Mouse (Mus musculus) heart, adult 2 months (tissue): ENCODE data around the gene Prrt1. TPM values are rescaled to one million over a fixed set of nuclear protein-coding genes. Genes with fewer than 3 reads are reported as not detected.
A peak's percentile ranks its signal among the peaks of the same experiment; 100 is the strongest.

Experiments
- DNase-seq, 2 experiments: peaks; one replicate each; pipeline ENCODE4 v3.0.0; 2021
- H3K27ac ChIP-seq: fragments of 200-600 bp; 2 replicates; pipeline ENCODE4 v1.8.1; 2022
- H3K27me3 ChIP-seq: fragments of 200-500 bp; 2 replicates; pipeline ENCODE4 v1.6.1; 2012; ENCODE audit warnings: mild to moderate bottlenecking, low read length, inconsistent platforms, mixed read lengths; ENCODE audit not compliant: control insufficient read depth, insufficient read depth
- H3K36me3 ChIP-seq: fragments of 200-500 bp; 2 replicates; pipeline ENCODE4 v1.6.1; 2012; ENCODE audit warnings: low read length, inconsistent platforms; ENCODE audit not compliant: control insufficient read depth, insufficient read depth
- H3K4me1 ChIP-seq: fragments of 200-500 bp; 2 replicates; pipeline ENCODE4 v1.6.1; 2011; ENCODE audit warnings: low read length; ENCODE audit not compliant: control insufficient read depth, insufficient read depth
- H3K4me3 ChIP-seq: fragments of 200-600 bp; 2 replicates; pipeline ENCODE4 v1.8.1; 2022
- H3K79me2 ChIP-seq: fragments of 200-500 bp; replicated peaks from 2 replicates; pipeline ENCODE4 v1.6.1; 2012; ENCODE audit warnings: mild to moderate bottlenecking, inconsistent platforms, low read length, moderate library complexity, mixed read lengths; ENCODE audit not compliant: control insufficient read depth, insufficient read depth
- H3K9ac ChIP-seq: fragments of 200-500 bp; 2 replicates; pipeline ENCODE4 v1.6.1; 2012; ENCODE audit warnings: low read depth, mild to moderate bottlenecking, control low read depth, inconsistent platforms, low read length, mixed read lengths
- CTCF ChIP-seq: fragments of 200-600 bp; IDR thresholded peaks from 2 replicates; pipeline ENCODE4 v1.8.1; 2022; ENCODE audit warnings: antibody characterized with exemption, mild to moderate bottlenecking, moderate library complexity
- EP300 ChIP-seq: fragments of 200-500 bp; IDR thresholded peaks from 2 replicates; pipeline ENCODE4 v1.6.1; 2011; ENCODE audit warnings: low read depth, low read length, control low read depth; ENCODE audit not compliant: insufficient read depth
- POLR2A ChIP-seq: fragments of 200-500 bp; IDR thresholded peaks from 2 replicates; pipeline ENCODE4 v1.6.1; 2011; ENCODE audit warnings: mild to moderate bottlenecking, low read depth, low read length, control low read depth; ENCODE audit not compliant: insufficient read depth
- WGBS: fragments of 180-500 bp; shearing (Covaris S2); methylation state at CpG from one replicate; pipeline ENCODE4 v1.1.7; 2018; 5-methylcytosine and 5-hydroxymethylcytosine counted together
- intact Hi-C: fragments of 180-260 bp; cut with DNase I; formaldehyde crosslinking; loops from one replicate; pipeline ENCODE4 v1.15.1; 2025
- polyA plus RNA-seq: library from polyadenylated mRNA; depleted of rRNA; stranded (reverse); fragments of >200 nt; gene quantifications from 2 replicates; pipeline ENCODE4 v1.2.3, GENCODE M21; 2012
- total RNA-seq, 2 experiments: library from RNA; stranded (reverse); gene quantifications; 2 replicates each; pipeline ENCODE4 v1.2.3; 2021

Gene Prrt1
- total and polyA plus RNA-seq, 3 experiments, result 0.86 to 7.0 (median 1.4) TPM

DNA sequence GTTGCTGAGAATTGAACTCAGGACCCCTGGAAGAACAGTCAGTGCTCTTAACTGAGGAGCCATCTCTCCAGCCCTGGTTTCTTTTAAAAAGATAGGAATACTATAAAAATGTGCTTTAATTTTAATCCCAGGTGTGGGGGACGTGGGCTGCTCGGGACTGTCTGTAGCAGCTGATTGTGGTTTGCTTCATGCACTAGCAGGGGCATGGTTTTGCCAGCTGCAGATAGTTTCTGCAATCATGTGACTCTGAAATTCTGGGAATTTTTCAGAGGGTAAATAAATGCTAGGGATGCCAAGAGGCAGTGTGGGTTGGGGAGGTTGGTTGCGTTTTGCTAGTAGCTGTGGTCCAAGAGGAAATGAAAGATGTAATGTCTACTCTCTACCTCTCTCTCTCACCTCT lies 12.6 kb downstream of the Prrt1 start:
- Histone ChIP-seq H3K27me3 (no peaks in the 10 kb centered on the region), H3K27ac (peak overlapping the region; percentile 60; the same call in 1 of the 2 replicates), H3K4me1 (peaks cover 10% of the 10 kb centered on the region), H3K79me2 (no peaks in the 10 kb centered on the region), H3K4me3 (no peak overlapping the region), H3K36me3 (no peaks in the 10 kb centered on the region), H3K9ac (no peak overlapping the region)
- DNase-seq, result no peak
- intact Hi-C loops, result no loop called here
- 80% methylated on average over 3 of the region's 3 CpGs for WGBS
- no peak for TF ChIP-seq CTCF
- TF ChIP-seq EP300, result no peak
- TF ChIP-seq POLR2A, result no peak

DNA sequence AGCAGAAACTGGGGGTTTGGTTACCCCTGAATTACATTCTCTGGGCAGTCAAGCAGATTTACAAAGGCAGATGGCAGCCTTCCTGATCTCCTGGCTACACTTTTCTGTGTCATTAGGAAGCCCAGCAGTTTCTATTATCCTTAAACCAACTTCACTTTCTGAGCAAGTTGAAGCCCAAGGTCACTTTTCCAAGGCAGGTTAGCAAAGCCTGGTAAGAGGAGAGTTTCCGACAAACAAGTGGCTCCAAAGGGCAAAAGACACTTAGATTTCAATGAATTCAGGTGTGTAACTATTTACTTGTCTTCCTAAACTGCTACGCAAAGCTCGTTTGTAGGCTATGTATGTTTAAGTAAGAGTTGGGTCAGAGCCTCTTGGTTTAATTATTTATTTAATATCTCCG lies 14.0 kb downstream of the Prrt1 start:
- no peaks in the 10 kb centered on the region; the same call in 1 of the 2 replicates for H3K79me2 ChIP-seq
- 91% methylated on average over 4 of the region's 4 CpGs for WGBS
- no peaks in the 10 kb centered on the region for H3K36me3 ChIP-seq

DNA sequence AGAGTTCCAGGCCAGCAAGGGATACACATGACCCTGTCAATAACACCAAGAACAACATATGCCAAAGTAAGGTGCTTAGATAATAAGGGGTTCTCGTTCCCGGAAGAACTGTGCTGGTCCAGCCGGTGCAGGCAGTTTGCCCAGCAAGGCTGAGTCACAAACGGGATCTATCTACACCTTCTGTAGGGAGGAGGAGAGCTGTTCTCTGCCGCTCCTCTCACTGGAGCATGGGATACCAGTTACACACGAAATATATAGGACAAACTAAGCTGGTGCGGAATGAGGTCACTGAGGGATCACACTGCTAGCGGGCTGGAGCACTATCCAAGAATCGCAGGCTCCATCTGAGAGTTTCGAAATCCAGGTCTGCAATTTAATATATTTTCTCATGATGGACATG lies 14.6 kb downstream of the Prrt1 start:
- Histone ChIP-seq H3K4me1 (peaks cover 12% of the 10 kb centered on the region), H3K4me3 (no peak overlapping the region), H3K79me2 (no peaks in the 10 kb centered on the region; the same call in 1 of the 2 replicates), H3K9ac (no peak overlapping the region), H3K27me3 (no peaks in the 10 kb centered on the region), H3K36me3 (no peaks in the 10 kb centered on the region), H3K27ac (no peak overlapping the region)
- 65% methylated on average over 10 of the region's 10 CpGs for whole genome bisulfite sequencing
- DNase-seq, result peak in 1 of 2 experiments; percentile 12
- intact Hi-C loops, result loop anchor here (1.0 kb wide), 1 partner anchor 16 kb away; the partner anchor contains the start of gene Ppt2
- no peak for TF ChIP-seq POLR2A
- TF ChIP-seq EP300, result no peak
- no peak for TF ChIP-seq CTCF

More for the DNA sequence above, 14.0 kb downstream of the Prrt1 start:
- TF ChIP-seq EP300, result no peak
- no peak for TF ChIP-seq POLR2A
- TF ChIP-seq CTCF, result no peak
- no peaks in the 10 kb centered on the region for H3K27me3 ChIP-seq
- H3K27ac ChIP-seq, result no peak overlapping the region
- intact Hi-C loops, result no loop called here
- no peak overlapping the region for H3K4me3 ChIP-seq
- no peak overlapping the region for H3K9ac ChIP-seq
- H3K4me1 ChIP-seq, result peaks cover 12% of the 10 kb centered on the region
- DNase-seq, result no peak

DNA sequence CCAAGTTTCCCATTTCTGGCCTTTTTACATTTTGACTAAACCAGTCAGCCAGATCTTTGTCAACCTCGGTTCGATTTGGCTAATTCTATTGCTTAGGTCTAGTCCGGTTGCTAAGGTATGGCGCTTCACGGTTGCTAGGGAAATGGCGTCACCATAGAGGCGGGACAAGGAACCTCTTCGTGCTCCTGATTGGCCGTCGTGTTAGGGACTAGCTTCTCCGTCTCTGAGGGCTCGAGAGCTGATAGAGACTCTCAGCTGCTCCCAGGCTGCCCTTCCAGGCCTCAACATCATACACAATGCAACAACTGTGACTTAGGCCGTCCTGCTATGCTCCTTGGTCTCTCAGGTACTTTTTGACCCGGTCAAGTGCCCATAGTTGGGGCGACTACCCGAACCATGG lies 15.3 kb downstream of the Prrt1 start, which contains the start of gene Fkbpl:
Fkbpl (plus strand) TSS at position 157 of the 400 bp plus-strand sequence.
- H3K4me3 ChIP-seq, result peak within 1 kb of the TSS; percentile 69
- peak within 1 kb of the TSS; percentile 59 for H3K9ac ChIP-seq
- 0 out of 2 replicates have a peak, but pooled peaks have one; percentile 56 for TF ChIP-seq EP300
- TF ChIP-seq POLR2A, result peak; percentile 81
- TF ChIP-seq CTCF, result no peak
- peak within 1 kb of the TSS; percentile 87 for H3K27ac ChIP-seq
- DNase-seq, result peak; percentile 95 to 96
- H3K4me1 ChIP-seq, result peaks cover 12% of the 10 kb centered on the region
- H3K36me3 ChIP-seq, result no peaks in the 10 kb centered on the region
- no peaks in the 10 kb centered on the region; the same call in 1 of the 2 replicates for H3K79me2 ChIP-seq
- no peaks in the 10 kb centered on the region for H3K27me3 ChIP-seq
- WGBS, result under 1% methylated on average over 16 of the region's 16 CpGs
- intact Hi-C loops, result loop anchor here (1.0 kb wide), 1 partner anchor 16 kb away; the partner anchor contains the start of gene Ppt2

DNA sequence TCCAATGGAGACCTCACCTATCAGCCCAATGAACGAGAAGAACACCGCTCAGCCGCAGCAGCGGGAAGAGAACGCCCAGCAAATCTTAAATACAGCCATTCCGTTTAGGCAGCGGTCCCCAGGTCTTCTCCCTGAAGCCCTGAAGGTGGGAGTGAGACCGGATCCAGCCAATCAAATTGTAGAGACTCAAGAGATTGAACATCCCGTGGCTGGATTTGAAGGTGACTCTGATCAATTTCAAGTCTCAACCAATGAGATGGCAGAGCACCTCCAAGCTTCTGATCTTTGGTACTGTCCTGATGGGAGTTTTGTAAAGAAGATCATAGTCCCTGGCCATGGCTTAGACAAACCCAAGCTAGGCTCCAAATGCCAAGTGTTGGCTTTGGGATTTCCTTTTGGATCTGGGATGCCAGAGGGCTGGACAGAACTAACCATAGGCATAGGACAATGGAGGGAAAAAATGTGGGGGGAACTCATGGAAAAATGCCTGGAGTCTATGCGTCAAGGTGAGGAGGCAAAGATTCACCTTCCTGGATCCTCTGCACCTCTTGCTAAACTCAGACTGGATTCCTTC lies 16.0 kb downstream of the Prrt1 start:
- DNase-seq, result no peak
- Histone ChIP-seq H3K79me2 (no peaks in the 10 kb centered on the region; the same call in 1 of the 2 replicates), H3K4me3 (peak overlapping the region; percentile 69), H3K36me3 (no peaks in the 10 kb centered on the region), H3K27ac (peak overlapping the region; percentile 87), H3K4me1 (peaks cover 12% of the 10 kb centered on the region), H3K9ac (no peak overlapping the region), H3K27me3 (no peaks in the 10 kb centered on the region)
- TF ChIP-seq POLR2A (no peak), CTCF (no peak), EP300 (no peak)
- intact Hi-C loops, result no loop called here
- WGBS, result 29% methylated on average over 10 of the region's 10 CpGs
